Mouse (Mus musculus): ENCODE results near the gene Pik3cd.

Pik3cd gene

GRCm38 (mm10) chr4:149689822-149690700, 12.3 kb downstream of the Pik3cd start:
- no peak for DNase-seq (ENCODE audit: low spot score)

DNA sequence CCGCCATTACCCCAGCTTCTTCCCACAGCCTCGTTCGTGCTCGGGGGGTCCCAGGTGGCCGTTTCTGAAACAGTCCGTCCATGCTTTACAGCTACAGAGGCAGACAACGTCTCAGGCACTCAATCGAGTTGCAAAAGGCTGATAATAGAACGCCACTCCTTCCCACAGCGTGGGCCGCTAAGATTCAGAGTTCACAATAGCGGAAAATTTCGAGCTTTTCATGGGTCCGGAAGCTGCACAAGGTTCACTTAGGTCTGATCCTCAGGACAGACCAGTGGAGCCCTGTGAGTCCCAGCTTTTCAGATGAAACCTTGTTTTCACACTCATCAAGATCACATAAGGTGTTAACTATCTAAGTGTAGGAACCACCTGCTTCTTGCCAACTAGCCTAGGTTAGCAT, 13.5 kb downstream of the Pik3cd start:
- no peak for DNase-seq (ENCODE audit: low spot score)

- no peak for DNase-seq (ENCODE audit: low spot score)
Observed at GRCm38 (mm10) chr4:149684841-149685623, 17.3 kb downstream of the Pik3cd start.

GRCm38 (mm10) chr4:149683875-149684274, 18.5 kb downstream of the Pik3cd start:
- DNase-seq (ENCODE audit: low spot score), result no peak

DNA sequence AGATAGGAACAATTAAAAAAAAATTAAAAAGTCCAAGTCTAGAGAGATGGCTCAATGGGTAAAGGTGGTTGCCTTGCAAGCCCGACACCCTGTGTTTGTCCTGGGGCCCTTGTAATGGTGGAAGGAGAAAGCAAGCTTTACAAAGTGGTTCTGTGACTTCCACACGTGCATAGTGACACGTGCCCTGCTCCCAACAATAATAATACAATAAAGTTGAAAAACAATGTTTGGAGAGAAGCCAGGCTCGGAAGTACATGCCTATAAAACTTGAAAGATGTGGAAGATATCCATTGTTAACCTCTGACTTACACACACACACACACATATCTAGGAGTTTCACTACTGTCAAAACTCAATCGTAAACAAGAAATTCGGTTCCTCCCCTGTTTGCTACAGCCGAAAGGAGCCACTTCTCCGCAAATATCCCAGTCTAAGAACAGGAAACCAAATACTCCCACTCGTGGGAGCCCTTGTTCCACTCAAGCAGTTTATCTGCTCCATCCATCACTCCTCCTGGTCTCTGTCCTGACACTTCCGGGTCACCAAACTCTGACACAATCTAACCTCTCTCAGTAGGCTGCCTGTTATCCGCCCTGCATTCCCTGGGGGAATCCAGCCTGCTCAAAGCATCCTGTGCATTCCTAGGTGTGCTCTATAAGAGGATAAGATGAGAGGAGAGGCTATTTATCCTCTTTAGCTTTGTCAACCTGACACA, 23.2 kb downstream of the Pik3cd start:
- DNase-seq (ENCODE audit: low spot score), result no peak

GRCm38 (mm10) chr4:149678006-149678405, 24.4 kb downstream of the Pik3cd start:
- DNase-seq (ENCODE audit: low spot score), result no peak

DNA sequence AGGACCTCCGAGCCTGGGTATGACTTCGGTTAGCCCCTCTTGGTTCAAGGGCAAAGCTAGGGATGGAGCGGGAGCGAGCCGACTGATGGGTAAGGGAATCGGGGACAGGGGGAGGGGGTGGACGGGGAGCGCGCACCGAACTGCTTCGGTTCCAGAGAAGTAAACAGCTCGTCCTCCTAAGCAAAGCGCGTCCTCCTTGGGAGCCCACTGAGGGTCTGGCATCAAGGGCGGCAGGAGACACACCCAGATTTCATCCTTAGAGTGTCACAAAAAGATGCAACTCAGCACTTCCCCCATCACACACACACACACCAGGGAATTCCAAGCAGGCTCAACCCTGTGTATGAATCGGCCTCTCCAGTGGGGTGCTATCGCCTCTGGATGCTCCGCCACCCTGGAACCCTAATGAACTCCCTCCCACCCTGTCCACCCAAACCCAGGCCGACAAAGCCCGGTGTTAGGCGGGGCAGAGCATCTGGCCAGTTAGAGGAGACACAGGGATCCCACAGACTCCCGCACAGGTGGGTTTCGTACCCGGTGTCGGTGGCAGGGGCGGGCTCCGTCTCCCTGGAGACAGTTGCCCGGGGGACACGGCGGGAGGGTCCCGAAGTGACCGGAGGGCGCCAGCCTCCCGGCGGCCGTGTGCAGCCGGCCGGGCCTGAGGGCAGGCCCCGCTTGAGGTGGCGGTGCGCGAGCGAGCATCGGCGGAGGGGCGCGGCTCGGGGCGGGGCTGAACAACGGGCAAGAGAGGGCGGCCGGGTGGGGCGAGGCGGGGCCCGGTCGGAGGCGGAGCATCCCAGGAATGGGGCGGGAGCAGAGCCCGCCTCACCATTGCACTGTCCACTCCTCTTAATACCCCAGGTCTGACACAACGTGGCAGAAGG, 26.8 kb downstream of the Pik3cd start:
- DNase-seq (ENCODE audit: low spot score), result peak; percentile 43

GRCm38 (mm10) chr4:149674814-149675377, 27.5 kb downstream of the Pik3cd start:
- no peak for DNase-seq (ENCODE audit: low spot score)

- DNase-seq (ENCODE audit: low spot score), result no peak
Observed at GRCm38 (mm10) chr4:149672747-149673146, 29.6 kb downstream of the Pik3cd start.

- no peak for DNase-seq (ENCODE audit: low spot score)
Observed at GRCm38 (mm10) chr4:149671175-149671574, 31.2 kb downstream of the Pik3cd start.

- no peak for DNase-seq (ENCODE audit: low spot score)
Observed at GRCm38 (mm10) chr4:149665692-149666090, 36.7 kb downstream of the Pik3cd start.

DNA sequence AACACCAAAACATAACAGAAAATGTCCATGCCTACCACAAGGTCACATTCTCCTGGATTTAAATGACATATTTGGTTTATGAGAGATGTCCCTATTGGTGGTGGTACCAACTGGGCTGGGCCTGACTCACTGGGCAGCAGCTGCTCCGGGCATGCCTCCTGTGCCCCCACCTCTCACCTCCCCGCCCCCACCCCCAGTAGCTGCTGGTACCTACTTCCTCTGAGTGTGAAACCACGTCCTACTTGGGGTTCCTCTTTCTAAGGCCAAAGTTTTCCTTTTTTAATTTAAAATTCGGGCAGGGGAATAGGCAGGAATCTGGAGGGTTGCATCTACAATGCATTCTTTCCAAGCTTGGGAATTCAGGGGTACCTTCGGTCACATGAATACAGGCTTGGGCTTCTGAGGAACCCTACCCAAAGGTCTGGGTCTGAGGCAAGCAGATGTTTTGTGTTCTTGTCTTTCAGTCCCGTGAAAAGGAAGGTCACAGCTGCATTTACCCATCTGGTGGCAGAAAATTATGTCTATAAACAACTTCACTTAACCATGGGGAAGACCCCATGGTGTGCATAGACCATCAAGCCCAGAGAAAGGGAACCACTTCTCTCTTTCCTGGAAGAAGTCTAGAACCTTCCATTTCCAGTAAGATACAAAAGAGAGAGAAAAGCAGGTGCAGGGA, 37.2 kb downstream of the Pik3cd start:
- no peak for DNase-seq (ENCODE audit: low spot score)

GRCm38 (mm10) chr4:149663849-149664503, 38.4 kb downstream of the Pik3cd start:
- no peak for DNase-seq (ENCODE audit: low spot score)

GRCm38 (mm10) chr4:149661967-149662589, 40.3 kb downstream of the Pik3cd start:
- DNase-seq (ENCODE audit: low spot score), result no peak

DNA sequence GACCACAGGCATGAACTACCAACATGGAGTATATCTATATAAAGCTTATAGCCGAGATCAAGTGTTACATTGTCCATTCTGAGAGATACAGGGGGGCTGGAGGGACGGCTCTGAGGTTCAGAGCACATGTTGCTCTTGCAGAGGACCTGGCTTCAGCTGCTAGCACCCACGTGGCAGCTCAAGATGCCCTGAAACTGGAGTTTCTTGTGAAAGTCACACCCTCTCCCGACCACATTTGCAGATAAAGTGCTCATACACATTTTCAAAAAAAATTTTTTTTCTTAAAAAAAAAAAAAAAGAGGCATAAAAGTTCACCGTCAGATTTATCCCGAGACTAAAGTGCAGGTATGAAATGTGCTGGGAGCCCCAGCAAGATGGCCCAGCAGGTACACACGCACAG, 41.8 kb downstream of the Pik3cd start:
- DNase-seq (ENCODE audit: low spot score), result no peak

- no peak for DNase-seq (ENCODE audit: low spot score)
Observed at GRCm38 (mm10) chr4:149659495-149660116, 42.8 kb downstream of the Pik3cd start.

DNA sequence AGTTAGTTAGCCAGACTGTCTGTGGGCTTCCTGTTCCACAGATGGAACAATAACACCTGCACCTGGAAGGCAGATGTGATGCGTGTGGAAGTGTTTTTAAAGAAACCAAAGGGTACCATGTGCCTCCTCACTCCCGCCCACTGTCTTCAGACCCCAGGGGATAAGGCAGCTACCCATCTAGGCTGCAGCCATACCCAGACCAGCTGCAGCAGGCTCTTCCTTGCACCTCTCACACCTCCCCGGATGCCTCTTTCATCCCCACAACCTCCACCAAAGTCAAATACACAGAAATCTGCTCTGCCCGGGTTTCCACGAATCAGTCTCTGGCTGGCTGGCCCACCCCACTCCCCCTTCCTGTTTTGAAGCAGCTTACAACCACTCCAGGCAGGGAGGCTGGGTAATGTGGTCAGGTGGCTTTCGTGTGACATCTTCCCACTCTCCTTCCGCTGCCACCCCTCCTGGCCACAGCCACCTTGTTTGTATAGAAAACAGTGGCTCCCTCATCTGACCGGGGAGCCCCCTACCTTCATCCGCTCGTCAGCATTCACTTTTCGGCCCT, 44.4 kb downstream of the Pik3cd start:
- no peak for DNase-seq (ENCODE audit: low spot score)

GRCm38 (mm10) chr4:149654232-149654631, 48.1 kb downstream of the Pik3cd start:
- no peak for DNase-seq (ENCODE audit: low spot score)
